Mouse (Mus musculus): ENCODE data around the gene Skor1. TPM values are rescaled to one million over a fixed set of nuclear protein-coding genes. Genes with fewer than 3 reads are reported as not detected.

Skor1 gene
- polyA plus RNA-seq (2014; fragmentation: Illumina TruSeq; extraction: RNeasy Lipid Tissue Mini Kit (QIAGEN cat#74804)) = not detected

DNA sequence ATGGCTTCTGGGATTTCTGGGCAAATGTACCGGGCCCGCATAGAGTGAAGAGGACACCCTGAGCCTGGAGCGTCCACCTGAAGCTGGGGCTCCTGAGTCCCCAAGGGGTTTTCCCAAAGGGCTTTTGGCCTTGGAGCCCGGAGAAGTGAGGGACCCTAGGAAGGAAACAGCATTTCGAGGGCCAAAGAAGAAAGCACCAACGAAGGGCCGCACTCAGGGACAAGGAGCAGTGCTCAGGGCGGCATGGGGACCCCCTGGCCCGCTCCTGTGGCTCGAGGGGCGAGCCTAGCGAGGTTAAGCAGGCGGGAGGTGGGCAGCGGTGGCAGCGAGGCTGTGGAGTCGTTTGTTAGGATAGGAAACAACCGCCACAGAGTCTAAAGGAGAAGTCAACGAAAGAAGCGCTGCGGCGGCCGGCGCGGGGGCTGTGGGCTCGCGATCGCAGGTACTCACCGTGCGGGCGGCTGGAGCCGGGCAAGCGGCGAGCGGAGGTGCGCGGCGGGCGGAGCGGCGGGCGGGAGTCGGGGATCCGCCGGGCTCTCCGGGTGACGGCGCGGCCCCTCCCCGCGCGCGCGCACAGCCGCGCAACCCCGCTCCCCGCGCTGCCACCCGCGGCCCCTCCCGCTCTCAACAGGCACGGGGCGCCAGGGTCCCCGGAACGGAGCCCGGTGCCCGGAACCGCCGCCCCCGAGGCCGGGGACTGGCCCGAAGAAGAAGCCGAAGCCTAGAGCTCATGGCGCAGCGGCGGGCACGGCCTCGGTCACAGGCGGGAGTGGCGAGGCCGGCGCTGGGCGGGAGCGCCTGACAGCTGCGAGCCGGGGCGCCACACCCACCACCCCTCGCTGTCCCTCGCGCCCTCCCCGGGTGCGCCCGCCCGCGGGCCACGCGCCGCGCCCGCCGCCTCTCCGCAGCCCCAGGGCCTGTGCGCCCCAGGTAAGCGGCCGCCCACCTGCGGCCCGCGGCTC, at the start of gene Skor1:
TSS of gene Skor1 (minus strand) at position 552 of the 962 bp plus-strand sequence.

Other genes starting within 250 kb of the Skor1 start
- gene Pias1, start 161.0 kb downstream of the Skor1 start, polyA plus RNA-seq (2014; fragmentation: Illumina TruSeq; extraction: RNeasy Lipid Tissue Mini Kit (QIAGEN cat#74804)) = 47.2 TPM
- 19.5 TPM for gene Map2k5, start 228.9 kb upstream of the Skor1 start, polyA plus RNA-seq (2014; fragmentation: Illumina TruSeq; extraction: RNeasy Lipid Tissue Mini Kit (QIAGEN cat#74804))

Data from ovary, adult 10 weeks (tissue).